Mouse (Mus musculus): ENCODE measurements at regions not wholly inside any gene's neighbourhood (a gene's known extent, or its start where the extent isn't known, plus 50 kb on each side); places are given as distances from the start of the nearest gene placed in this dataset.

DNA sequence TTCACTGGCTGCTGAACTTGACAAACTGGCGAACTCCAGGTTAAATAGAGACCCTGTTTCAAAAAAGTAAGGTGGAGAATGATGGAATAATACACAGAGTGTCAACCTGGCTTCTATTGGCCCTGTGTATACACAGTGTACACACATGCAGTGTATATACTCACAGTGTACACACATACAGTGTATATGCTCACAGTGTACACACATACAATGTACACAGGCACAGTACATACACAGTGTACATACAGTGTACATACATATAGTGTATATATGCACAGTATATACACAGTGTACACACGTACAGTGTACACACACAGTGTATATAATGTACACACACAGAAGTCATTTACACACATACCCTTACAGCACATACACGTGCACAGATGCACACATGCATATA, 52.4 kb upstream of the Aldh1b1 start:
- DNase-seq = no peak

DNA sequence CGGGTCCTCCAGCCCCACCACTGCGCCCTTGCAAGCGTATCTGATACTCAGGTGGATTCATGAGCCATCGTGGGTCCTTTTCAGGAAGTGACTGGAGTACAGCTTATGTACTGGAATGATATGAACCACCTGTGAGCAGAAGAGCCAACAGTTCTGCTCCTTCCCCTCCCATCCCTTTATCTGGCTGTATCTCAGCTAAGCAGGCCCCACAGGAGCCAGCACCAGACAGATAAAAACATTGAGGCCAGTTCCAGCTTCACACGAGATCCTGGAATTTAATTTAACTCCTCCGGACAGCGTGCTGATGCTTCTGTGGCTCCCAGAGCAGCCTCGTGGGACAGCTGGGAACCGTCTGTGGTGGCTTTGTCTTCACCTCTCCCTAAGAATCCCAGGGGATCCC, 53.1 kb upstream of the Aldh1b1 start:
- DNase-seq = no peak

DNA sequence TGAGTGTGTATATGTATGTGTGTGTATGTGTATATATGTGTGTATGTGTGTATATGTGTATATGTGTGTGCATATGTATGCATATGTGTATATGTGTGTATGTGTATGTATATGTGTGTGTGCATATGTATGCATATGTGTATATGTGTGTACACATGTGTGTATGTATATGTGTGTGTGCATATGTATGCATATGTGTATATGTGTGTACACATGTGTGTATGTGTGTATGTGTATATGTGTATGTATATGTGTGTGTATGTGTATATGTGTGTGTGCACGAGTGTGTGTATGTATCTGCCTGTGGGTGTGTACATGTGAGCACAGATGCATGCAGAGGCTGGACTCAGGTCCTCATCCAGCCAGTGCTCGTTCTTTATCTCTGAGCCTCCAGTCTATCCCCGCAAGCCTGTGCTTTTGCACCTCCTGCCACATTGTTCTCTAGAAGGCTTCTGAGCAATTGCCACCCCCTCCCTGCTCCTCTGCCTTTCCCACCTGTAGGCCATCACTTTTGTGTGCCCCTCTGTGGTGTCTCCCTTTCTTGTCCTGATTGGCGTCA, 53.9 kb upstream of the Aldh1b1 start:
- no peak for DNase-seq

DNA sequence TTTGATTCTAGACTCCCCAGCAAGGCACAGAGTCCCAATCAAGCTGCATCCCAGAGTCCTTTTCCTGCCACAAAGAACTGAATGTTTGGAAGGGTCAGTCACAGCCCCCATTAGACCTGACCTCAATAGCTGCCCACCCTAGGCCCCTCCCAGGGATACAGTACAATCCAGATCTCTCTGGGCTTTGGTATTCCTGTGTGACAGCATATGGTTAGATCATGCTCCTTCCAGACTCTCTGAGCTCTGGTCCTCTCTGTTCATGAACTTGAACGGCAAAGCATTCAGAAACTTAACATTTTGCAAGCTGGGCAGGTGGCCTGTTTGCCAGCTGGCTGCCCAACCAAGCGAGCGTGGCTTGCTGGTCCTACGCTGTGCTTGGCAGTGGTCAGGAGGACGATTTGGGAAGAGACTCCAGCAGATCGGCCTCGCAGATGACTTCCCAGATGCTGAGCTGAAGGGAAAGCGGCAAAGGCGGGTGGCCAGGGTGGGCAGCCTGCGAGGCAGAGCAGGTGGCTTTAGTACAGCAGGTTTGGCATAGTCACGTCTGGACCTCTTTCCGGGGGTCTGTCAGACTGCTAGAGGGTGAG, 58.0 kb upstream of the Aldh1b1 start:
- peak; percentile 90 to 95 for DNase-seq

DNA sequence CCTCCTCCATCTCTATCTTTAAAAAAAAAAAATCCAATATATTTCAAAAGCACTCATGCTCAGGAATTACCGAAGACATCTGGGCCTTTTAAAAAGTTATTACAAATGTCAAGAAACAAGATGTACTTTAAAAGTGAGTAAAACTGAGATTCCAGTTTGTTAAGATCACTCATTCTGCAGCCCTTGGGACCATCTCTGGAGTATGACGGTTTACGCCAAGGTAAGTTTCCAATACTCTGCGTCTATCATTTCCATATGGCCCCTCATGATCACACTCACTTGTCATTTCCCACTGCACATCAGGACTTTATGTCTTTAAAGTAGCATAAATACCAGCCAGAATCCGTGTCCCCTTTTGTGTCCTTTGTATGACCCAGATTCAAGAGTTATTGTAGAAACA, 58.5 kb upstream of the Aldh1b1 start:
- no peak for DNase-seq

DNA sequence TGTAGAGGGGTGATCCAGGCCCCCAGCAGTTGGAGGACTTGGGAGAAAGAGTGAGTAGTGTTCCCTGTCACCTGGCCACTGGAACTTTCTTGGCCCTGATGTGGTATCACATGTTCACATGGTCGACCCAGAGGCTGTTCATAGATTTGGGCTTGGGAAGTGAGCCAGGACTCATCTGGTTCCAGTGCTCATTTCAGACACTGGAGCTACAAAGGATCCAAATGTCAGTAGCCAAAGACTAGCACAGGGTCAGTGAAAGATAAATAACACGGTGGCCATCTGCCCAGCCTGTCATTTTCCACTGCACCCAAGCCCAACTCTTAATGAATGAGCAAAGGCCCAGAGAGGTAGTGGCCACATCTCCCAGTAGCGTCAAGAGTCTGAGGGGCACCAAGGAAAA, 59.1 kb upstream of the Aldh1b1 start:
- DNase-seq = peak; percentile 81 to 88

DNA sequence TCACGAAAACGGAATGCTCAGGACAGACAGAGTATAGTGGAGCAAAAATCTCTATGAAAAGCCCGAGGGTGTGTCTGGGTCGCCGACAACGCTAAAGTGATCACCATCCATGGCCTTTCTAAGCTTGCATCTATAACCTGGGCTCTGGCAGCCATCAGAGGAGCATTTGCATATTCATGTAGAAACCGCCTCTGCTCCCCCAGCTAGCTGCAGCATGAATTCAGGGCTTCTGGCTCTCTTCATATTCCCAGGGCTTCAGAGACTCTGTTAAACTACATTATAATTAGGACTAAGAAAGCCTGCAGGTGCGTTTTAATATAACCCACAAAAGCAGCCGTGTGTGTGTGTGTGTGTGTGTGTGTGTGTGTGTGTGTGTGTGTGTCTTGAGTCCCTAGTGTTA, 59.7 kb upstream of the Aldh1b1 start:
- peak in 1 of 2 experiments; percentile 20 for DNase-seq

DNA sequence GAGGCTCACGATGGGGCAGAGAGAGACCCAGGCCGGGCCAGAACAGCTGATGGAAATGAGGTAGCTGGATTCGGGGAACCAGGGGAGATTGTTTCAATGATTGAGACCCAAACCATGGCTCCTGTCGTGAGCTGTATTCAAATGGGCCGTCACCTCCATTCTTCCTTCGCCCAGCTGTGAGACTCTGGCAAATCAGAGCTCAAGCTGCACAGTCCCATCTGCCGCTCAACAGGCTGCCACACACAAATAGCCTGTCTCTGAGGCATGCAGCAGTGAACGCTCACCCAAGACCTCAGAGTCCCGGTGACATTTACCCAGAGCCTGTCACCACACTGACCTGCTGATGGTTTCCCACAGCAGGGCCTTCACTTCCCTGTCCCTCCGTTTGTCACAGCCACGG, 60.1 kb upstream of the Aldh1b1 start:
- DNase-seq = peak; percentile 45 to 64

DNA sequence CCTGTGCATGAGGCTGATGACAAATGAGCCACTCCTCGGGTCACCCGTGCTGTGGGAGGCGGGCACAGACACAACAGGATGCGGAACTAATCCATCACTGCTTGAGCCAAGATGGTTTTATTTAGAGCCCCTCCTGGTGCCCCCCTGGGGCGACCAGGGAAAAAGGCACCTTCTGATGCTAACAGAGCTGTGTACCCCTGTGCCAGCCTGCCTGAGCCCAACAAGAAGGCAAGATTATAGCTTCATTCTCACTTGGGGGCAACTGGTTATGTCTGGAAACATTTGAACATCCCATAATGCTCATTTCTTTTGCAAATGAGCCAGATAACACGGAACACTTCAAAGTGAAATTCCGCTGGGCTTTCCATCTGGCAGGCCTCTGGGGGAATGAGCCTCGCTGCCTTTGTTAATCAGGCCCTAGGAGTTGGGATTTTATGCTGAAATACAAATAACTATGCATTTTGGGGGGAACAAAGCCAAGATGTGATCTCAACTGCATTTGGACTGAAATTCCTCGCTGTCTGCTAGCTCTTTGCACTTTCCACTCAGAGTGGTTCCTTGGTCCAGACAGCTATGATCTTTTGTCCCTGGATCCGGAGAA, 62.5 kb upstream of the Aldh1b1 start:
- DNase-seq = no peak

DNA sequence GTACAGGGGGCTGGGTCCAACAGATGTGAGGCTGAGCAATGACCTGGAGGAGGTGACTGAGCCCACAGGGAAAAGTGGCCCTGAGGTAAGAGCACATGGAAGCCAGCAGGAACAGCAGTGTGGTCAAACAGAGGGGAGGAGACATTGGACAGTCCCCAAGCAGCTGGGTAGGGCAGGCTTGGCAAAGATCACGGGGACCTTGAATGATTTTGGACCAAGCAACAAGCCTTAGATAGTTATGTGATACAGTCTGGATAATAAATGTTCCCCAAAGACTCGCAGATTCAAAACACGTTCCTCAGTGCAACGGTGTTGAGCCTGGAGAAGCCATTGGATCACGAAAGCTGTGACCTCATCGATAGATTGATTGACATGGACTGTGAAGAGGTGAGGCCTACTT, 64.8 kb upstream of the Aldh1b1 start:
- no peak for DNase-seq

DNA sequence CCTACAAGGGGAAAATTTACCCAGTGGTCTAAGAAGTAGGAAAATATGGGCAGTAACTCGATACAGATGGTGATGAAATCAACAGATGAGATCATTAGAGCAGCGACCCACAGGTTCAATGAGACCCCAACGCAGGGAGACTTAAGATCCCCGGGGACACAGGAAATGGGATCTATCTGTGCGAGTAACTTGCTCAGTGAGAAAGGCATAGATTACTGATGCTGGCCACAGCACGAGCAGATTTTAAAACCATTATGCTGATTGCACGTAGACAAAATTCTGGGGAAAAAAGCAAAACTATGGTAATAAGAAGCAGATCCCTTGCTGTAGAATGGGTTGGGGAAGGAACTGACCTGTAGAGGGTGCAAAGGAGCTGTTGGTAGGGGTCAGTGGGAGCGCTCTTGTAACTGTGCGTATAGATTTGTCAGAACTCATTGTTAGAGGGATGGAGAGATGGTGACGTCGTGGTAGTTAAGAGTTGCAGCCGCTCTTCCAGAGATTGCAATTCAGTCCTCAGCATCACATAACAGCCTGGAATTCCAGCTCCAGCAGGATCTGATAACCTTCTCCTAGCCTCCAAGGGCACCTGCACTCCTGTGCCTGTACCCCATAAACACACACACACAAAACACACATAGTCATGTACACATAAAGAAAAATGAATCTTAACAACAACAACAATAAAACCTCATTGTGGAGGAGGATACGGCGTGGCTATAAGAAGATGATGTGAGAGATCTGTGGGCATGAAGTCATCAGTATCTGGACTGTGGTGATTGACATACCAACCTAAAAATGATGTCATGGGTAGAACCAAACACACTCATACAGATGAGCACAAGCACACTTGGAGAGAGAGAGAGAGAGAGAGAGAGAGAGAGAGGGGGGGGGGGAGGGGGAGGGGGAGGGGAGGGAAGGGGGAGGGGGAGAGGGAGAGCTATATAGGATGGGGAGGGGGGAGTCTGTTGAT, 67.7 kb upstream of the Aldh1b1 start:
- DNase-seq = peak; percentile 77 to 78

DNA sequence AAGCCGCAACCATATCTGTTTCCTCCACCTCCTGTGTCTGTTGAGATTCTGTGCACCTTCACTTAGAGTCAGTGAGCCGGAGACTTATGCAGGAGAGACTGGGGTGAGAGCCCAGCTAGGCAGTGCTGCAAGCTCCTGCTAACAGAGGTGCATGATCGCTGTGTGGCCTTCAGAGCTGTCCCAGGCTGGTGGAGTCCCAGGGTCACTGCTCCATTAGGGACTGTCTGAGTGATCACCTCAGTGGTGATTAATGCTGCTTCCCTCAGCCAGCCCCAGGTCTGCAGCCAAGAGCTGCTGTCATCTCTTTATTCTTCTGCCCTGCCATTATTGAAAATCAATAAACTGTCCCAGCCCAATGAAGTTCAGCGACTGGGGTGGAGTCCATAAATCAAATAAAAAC, 69.0 kb upstream of the Aldh1b1 start:
- no peak for DNase-seq

DNA sequence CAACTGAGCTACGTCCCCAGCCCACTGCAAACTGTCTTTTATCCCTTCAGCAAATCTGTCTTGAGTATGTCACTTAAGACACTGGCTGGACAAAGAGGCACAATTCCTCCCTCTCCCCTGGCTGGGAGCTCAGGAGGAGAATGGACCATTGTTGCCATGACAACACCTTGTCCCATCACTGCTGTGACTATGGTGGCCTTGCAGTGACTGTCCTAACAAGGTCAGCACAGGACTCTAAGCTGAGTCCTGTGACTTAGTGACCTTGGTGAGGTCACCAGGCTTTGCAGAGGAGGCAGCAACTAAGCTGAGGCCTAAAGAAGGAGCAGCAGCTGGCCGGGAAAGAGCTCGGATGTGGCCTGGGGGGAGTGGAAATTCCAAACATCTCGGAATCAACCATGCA, 70.0 kb upstream of the Aldh1b1 start:
- no peak for DNase-seq

DNA sequence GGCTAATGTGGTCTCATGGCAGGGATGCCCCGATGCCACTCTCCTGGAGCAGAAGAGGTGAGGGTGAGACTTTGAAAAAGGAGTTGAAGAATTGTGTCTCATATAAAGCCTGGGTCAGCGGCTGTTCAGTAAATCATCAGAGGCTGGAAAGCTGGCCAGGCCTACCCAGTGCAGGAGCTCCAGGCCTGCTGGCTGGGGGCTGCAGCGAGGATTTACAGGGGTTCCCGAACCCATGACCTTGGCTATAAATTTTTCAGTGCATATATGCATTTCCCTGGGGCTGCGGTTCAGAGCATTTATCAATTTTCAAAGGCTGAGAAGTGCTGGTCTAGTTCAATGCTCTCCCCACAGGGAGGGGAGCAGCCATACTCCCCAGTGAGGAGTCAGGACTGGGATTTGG, 70.9 kb upstream of the Aldh1b1 start:
- no peak for DNase-seq

DNA sequence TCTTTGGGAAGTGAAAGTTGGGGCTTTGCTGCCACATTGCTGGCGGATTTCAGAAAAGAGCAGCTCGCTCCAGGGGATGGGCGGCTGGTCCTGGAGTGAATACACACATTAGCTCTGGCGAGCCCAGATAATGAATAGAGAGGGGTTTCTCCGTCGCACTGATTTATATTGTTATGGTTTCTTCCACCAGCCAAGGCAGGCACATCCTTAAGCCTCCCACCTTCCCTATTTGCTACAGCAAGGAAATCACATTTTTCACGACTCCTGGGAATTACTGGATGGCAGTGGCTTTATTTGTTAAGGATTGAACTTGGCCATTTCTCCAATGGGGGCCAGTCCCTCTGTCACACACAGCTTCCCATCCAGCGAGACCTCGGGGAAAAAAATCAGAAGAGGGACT, 71.3 kb upstream of the Aldh1b1 start:
- no peak for DNase-seq

DNA sequence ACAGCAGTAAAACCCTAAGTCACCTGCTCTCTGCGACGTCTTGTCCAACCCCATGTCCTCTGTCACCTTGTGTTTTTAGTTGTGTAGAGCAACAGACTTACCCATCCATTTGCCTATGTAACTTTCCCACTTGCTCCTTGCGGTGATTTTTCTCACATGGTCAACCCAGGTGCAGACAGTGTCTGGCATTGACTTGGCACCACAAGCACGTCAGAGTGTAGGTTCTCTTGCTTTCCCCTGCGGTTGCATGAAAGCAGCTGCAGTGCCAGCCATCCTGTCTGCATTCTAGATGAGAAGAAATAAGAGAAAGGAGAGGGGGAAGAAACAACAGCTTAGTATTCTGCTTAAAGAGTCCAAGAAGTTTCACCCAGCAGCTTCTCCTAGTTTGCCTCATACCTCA, 72.0 kb upstream of the Aldh1b1 start:
- DNase-seq = no peak

DNA sequence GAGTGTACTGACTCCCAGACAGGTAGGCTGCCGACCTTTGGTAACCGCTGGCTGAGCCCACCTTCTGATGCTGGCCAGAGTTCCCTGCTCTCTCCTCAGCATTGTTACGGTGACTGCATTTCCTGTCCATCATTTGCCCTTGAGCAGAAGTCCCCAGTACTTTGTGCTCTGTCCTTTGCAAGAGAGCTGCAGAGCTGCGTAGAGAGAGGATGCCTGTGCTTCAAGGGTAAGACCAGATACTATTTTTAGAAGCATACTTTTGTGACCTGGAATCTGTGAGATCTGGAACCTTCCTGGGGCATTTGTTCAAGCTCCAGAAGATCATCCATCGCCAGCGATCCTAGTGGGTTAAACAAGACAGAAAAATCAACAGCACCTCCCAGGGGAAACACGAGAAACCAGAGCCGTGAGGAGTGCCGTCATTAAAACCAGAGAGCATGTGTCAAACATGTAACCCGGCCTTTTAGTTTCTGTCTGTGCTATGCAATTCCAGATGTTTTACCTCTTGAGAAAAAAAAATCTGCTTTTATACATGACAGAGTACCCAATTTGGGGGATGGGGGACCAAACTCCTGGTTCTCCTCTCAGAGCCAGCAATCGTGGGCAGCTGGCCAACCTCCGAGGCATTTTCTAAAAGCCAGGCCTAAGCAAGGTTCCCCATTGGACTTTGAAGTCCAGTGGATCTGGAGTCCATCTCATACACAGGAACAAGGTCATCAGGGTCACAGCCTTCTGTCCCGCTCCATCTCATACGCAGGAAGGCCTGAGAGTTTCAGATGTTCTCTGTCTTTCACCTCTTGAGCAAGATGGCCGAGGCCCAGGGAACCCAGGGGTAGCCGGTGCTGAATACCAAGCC, 73.5 kb upstream of the Aldh1b1 start:
- DNase-seq = peak; percentile 61 to 67

DNA sequence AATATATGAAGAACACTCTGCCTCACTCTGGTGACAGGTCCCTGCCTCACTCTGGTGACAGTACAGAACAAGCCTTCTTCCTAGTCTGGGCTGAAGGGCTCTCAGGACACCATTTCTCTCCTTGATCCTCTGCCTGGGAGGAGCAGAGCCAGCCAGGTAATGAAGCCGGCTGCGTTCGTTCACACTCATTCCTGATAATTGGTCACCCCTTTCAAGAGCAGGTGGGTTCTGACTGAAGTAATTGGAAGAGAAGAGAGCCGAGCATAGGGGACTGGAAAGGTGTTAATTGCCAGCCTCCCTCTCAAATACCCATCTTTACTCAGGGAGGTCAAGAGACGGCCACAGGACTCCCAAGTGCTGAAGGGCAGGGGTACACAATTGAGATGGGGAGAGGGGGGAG, 78.5 kb upstream of the Aldh1b1 start:
- DNase-seq = no peak

DNA sequence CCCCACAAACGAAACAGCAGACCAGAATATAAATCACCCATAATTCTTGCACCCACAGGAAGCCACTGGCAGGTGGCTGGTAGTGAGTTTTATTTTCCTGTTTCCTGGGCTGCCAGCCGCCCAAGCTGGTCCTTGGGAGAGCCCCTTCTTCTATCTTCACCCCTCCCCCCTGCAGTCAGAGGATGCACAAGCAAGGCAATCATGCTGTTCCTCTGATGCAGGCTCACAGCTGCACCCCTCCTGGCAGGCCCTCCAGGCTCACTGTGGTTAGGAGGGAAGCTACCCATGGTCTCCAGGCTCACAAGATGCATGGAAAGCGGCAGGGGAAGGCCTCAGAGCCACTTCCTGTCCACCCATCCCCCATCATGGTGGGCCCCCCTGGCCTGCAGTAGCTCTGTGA, 79.3 kb upstream of the Aldh1b1 start:
- no peak for DNase-seq

DNA sequence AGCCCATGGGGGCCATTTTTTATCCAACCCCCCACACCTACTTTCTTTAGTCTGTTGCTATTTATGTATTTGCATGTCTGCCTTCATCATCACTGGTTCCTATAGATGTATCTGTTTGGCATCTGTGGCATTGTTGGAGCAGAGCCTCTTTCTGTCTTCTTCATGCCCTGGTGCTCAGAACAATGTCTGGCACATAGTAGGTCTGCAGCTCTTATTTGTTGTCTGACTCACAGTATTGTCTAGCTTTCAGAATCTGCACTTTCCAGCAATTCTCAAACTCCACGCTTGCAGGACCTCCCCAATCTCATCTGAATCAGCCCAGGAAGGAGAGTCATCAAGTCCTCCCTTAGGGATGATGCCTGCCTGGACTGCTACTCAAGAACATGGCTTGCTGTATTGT, 82.9 kb upstream of the Aldh1b1 start:
- no peak for DNase-seq

DNA sequence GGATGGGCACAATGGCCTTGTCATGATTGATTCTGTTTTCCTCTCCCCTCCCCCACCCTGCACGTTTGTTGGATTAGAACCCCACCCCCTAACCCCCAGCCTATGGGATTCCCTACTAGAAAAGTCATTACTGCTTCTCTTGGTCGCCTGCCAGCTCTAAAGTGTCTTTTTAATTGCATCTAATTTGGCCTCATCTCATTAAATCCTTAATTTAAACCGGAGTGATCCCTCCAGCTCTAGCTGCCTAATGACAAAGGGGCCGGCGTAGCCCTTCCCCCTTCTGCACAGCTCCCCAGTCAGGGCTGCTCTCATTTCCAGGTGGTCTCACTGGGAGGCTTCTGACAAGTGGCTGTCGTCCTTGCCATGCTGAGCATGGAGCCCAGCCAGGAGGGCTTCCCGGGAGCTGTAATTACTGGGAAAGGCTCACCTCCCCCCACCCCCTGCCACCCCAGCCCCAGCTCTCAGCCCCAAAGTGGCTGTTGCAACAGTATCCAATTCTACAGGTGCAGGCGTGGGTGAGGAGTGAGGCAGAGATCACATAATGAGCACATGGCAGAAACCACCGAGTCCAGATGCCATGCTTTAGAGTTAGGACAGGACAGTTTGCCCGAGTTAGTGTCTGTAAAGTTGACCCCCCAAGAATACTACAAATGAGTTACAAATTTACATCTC, 84.8 kb upstream of the Aldh1b1 start:
- peak; percentile 40 to 61 for DNase-seq

DNA sequence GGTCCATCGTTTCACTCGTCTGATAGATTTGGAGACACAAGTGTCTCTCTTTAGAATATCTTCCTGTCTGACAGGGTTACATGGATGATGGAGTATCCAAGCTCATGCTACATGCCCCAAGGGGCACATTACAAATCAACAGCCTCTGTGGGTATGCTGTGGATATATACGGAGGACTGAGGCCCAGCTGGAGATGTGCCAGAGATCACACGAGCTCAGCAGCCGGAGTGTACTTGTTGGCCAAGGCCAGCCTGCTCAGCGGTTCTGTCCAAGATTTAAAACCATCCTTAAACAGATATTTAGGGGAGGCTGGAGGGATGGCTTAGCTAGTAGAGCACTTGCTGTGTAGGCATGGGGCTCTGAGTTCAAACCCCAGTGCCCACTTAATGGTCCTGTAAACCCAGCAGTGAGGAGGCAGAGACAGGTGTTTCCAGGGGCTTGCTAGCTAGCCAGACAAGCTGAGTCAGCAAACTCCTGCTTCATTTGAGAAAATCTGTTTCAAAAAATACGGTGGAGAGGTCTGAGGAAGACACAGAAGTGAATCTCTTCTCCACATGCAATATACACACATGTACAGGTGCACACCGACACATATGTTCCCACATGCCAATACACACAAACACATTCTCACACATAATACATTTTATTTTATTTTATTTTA, 85.6 kb upstream of the Aldh1b1 start:
- DNase-seq = peak; percentile 57 to 65
